Mouse (Mus musculus): ENCODE results near the gene Prrt1. TPM values are rescaled to one million over a fixed set of nuclear protein-coding genes. Genes with fewer than 3 reads are reported as not detected.

The Prrt1 gene
- polyA plus RNA-seq, 1 experiment from 2014 or later, result 0.11 TPM

- no peaks in the 10 kb centered on the region for H3K9me3 ChIP-seq
- WGBS, result 48% methylated on average over 16 of the region's 16 CpGs
- no peak for DNase-seq (ENCODE audit: low spot score)
- peaks cover 32% of the 10 kb centered on the region for H3K36me3 ChIP-seq
- peak overlapping the region; percentile 70 for H3K4me3 ChIP-seq
- H3K27ac ChIP-seq, result peak overlapping the region; percentile 93
- peaks cover 32% of the 10 kb centered on the region for H3K27me3 ChIP-seq (ENCODE audit: insufficient read depth, poor library complexity, severe bottlenecking)
- peaks cover 42% of the 10 kb centered on the region for H3K4me1 ChIP-seq
Measured at GRCm38 (mm10) chr17:34626062-34626772, 3.1 kb upstream of the Prrt1 start.

GRCm38 (mm10) chr17:34626773-34627092 is 2.6 kb upstream of the Prrt1 start:
- H3K9me3 ChIP-seq, result no peaks in the 10 kb centered on the region
- under 1% methylated on average over 18 of the region's 18 CpGs for WGBS

GRCm38 (mm10) chr17:34627093-34627942 is 2.0 kb upstream of the Prrt1 start:
- Histone ChIP-seq H3K27me3 (ENCODE audit: insufficient read depth, poor library complexity, severe bottlenecking) (peaks cover 43% of the 10 kb centered on the region), H3K4me3 (peak overlapping the region; percentile 70), H3K36me3 (peaks cover 24% of the 10 kb centered on the region), H3K4me1 (peaks cover 53% of the 10 kb centered on the region), H3K9me3 (no peaks in the 10 kb centered on the region), H3K27ac (peak overlapping the region; percentile 93)
- peak; percentile 96 for DNase-seq (ENCODE audit: low spot score)
- 0% methylated on average over 45 of the region's 45 CpGs for WGBS

More at GRCm38 (mm10) chr17:34626773-34627092, 2.6 kb upstream of the Prrt1 start:
- H3K27me3 ChIP-seq (ENCODE audit: insufficient read depth, poor library complexity, severe bottlenecking), result peaks cover 37% of the 10 kb centered on the region
- peak overlapping the region; percentile 70 for H3K4me3 ChIP-seq
- H3K4me1 ChIP-seq, result peaks cover 48% of the 10 kb centered on the region
- DNase-seq (ENCODE audit: low spot score), result no peak
- peak overlapping the region; percentile 93 for H3K27ac ChIP-seq
- peaks cover 29% of the 10 kb centered on the region for H3K36me3 ChIP-seq

- Histone ChIP-seq H3K4me3 (peak within 1 kb of the TSS; percentile 70), H3K27ac (peak within 1 kb of the TSS; percentile 93), H3K27me3 (ENCODE audit: insufficient read depth, poor library complexity, severe bottlenecking) (peaks cover 51% of the 10 kb centered on the region), H3K9me3 (no peaks in the 10 kb centered on the region), H3K36me3 (peaks cover 16% of the 10 kb centered on the region; the same call in 1 of the 2 replicates), H3K4me1 (peaks cover 55% of the 10 kb centered on the region)
- peak; percentile 91 for DNase-seq (ENCODE audit: low spot score)
- 4% methylated on average over 29 of the region's 29 CpGs for WGBS
Measured at GRCm38 (mm10) chr17:34627943-34628643, 1.2 kb upstream of the Prrt1 start, which contains the start of gene Ppt2. Gene Ppt2, minus strand, starts transcription at chr17:34628510.

GRCm38 (mm10) chr17:34628644-34628967 is 727 bp upstream of the Prrt1 start:
- peaks cover 11% of the 10 kb centered on the region; the same call in 1 of the 2 replicates for H3K36me3 ChIP-seq
- H3K4me3 ChIP-seq, result peak overlapping the region; percentile 70
- WGBS, result 29% methylated on average over 5 of the region's 5 CpGs
- H3K27me3 ChIP-seq (ENCODE audit: insufficient read depth, poor library complexity, severe bottlenecking), result peaks cover 56% of the 10 kb centered on the region
- H3K27ac ChIP-seq, result peak overlapping the region; percentile 93
- DNase-seq (ENCODE audit: low spot score), result no peak
- H3K4me1 ChIP-seq, result peaks cover 55% of the 10 kb centered on the region
- no peaks in the 10 kb centered on the region for H3K9me3 ChIP-seq

- H3K9me3 ChIP-seq, result no peaks in the 10 kb centered on the region
- DNase-seq (ENCODE audit: low spot score), result no peak
- H3K4me1 ChIP-seq, result peaks cover 55% of the 10 kb centered on the region
- peak overlapping the region; percentile 57 for H3K4me3 ChIP-seq
- 15% methylated on average over 12 of the region's 12 CpGs for WGBS
- H3K36me3 ChIP-seq, result peaks cover 6% of the 10 kb centered on the region; the same call in 1 of the 2 replicates
- H3K27me3 ChIP-seq (ENCODE audit: insufficient read depth, poor library complexity, severe bottlenecking), result peaks cover 62% of the 10 kb centered on the region
- H3K27ac ChIP-seq, result 0 out of 2 replicates have a peak overlapping the region, but pooled peaks have one; percentile 1
Measured at GRCm38 (mm10) chr17:34629796-34630603, 667 bp downstream of the Prrt1 start.

GRCm38 (mm10) chr17:34630761-34631301 is 1.5 kb downstream of the Prrt1 start:
- no peak for DNase-seq (ENCODE audit: low spot score)
- Histone ChIP-seq H3K9me3 (no peaks in the 10 kb centered on the region), H3K4me1 (peaks cover 54% of the 10 kb centered on the region), H3K36me3 (no peaks in the 10 kb centered on the region), H3K27ac (0 out of 2 replicates have a peak overlapping the region, but pooled peaks have one; percentile 1), H3K27me3 (ENCODE audit: insufficient read depth, poor library complexity, severe bottlenecking) (peaks cover 68% of the 10 kb centered on the region), H3K4me3 (peak overlapping the region; percentile 57)
- 2% methylated on average over 48 of the region's 48 CpGs for WGBS

- Histone ChIP-seq H3K9me3 (no peaks in the 10 kb centered on the region), H3K36me3 (no peaks in the 10 kb centered on the region), H3K4me1 (peaks cover 45% of the 10 kb centered on the region), H3K4me3 (peak overlapping the region; percentile 57), H3K27me3 (ENCODE audit: insufficient read depth, poor library complexity, severe bottlenecking) (peaks cover 73% of the 10 kb centered on the region), H3K27ac (0 out of 2 replicates have a peak overlapping the region, but pooled peaks have one; percentile 42)
- no peak for DNase-seq (ENCODE audit: low spot score)
- 6% methylated on average over 12 of the region's 12 CpGs for WGBS
Measured at GRCm38 (mm10) chr17:34631647-34632046, 2.3 kb downstream of the Prrt1 start.

GRCm38 (mm10) chr17:34632261-34632691 is 2.9 kb downstream of the Prrt1 start:
- Histone ChIP-seq H3K4me3 (peak overlapping the region; percentile 57), H3K27me3 (ENCODE audit: insufficient read depth, poor library complexity, severe bottlenecking) (peaks cover 73% of the 10 kb centered on the region), H3K36me3 (no peaks in the 10 kb centered on the region), H3K27ac (peak overlapping the region; percentile 42; the same call in 1 of the 2 replicates), H3K4me1 (peaks cover 44% of the 10 kb centered on the region), H3K9me3 (no peaks in the 10 kb centered on the region)
- no peak for DNase-seq (ENCODE audit: low spot score)
- 2% methylated on average over 26 of the region's 26 CpGs for WGBS

GRCm38 (mm10) chr17:34635671-34636070 is 6.3 kb downstream of the Prrt1 start:
- 79% methylated on average over 2 of the region's 2 CpGs for WGBS
- Histone ChIP-seq H3K4me3 (no peak overlapping the region), H3K9me3 (no peaks in the 10 kb centered on the region), H3K4me1 (peaks cover 18% of the 10 kb centered on the region), H3K27ac (no peak overlapping the region), H3K27me3 (ENCODE audit: insufficient read depth, poor library complexity, severe bottlenecking) (peaks cover 46% of the 10 kb centered on the region), H3K36me3 (no peaks in the 10 kb centered on the region)
- no peak for DNase-seq (ENCODE audit: low spot score)

- no peak overlapping the region for H3K4me3 ChIP-seq
Measured at GRCm38 (mm10) chr17:34637459-34637858, 8.1 kb downstream of the Prrt1 start.

More at GRCm38 (mm10) chr17:34637459-34637858, 8.1 kb downstream of the Prrt1 start:
- 67% methylated on average over 3 of the region's 3 CpGs for WGBS
- H3K27ac ChIP-seq, result no peak overlapping the region
- no peak for DNase-seq (ENCODE audit: low spot score)
- peaks cover 9% of the 10 kb centered on the region for H3K4me1 ChIP-seq
- peaks cover 28% of the 10 kb centered on the region for H3K27me3 ChIP-seq (ENCODE audit: insufficient read depth, poor library complexity, severe bottlenecking)
- no peaks in the 10 kb centered on the region for H3K9me3 ChIP-seq
- H3K36me3 ChIP-seq, result no peaks in the 10 kb centered on the region

Data from heart, embryonic 10.5 days (tissue).